Mouse (Mus musculus): ENCODE results near the gene Hcfc2. TPM values are rescaled to one million over a fixed set of nuclear protein-coding genes. Genes with fewer than 3 reads are reported as not detected.

Hcfc2 gene
- 6.3 and 10.6 TPM in 2 replicates for polyA plus RNA-seq (2011; ENCODE audit: insufficient read depth, insufficient read length, low replicate concordance, missing spikeins)

DNA sequence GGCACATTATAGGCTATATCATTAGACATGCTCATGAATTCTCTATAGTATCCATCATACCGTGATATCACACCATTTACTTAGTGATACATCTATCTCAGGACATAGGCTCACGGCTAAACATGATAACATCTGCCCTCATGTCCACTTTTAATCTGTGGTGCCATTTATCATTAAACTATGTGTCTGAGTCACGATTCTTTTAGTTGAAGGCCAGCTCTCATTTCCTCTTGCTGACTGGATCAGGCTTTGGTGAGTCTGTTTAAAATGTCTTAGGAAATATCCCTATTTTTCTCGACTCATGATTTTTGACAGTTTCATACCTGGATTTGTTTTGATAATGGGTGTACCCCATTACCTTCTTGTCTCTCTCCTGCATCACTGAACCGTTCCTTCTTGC is at the start of gene Hcfc2:
Gene Hcfc2, plus strand, starts transcription at position 205 of the 400 bp plus-strand sequence.
- Histone ChIP-seq H3K4me1 (ENCODE audit: control insufficient read depth, insufficient read depth, low read length) (peaks cover 5% of the 10 kb centered on the region; the same call in 1 of the 2 replicates), H3K4me3 (replicated peaks; ENCODE audit: control insufficient read depth, low read depth, low read length) (no peak within 1 kb of the TSS), H3K27ac (ENCODE audit: control insufficient read depth, insufficient read depth, low read depth, low read length, poor library complexity) (peak within 1 kb of the TSS; percentile 30)
- no peak for TF ChIP-seq POLR2A (IDR thresholded peaks at IDR 0.05; ENCODE audit: borderline replicate concordance, control insufficient read depth, low read depth, low read length)
- TF ChIP-seq CTCF (IDR thresholded peaks at IDR 0.05; ENCODE audit: control insufficient read depth, insufficient read depth, low read length), result no peak
- WGBS, result 35% methylated on average over 5 of the region's 5 CpGs

- Histone ChIP-seq H3K4me1 (ENCODE audit: control insufficient read depth, insufficient read depth, low read length) (no peaks in the 10 kb centered on the region; the same call in 1 of the 2 replicates), H3K27ac (ENCODE audit: control insufficient read depth, insufficient read depth, low read depth, low read length, poor library complexity) (peak overlapping the region; percentile 39; the same call in 1 of the 2 replicates), H3K4me3 (replicated peaks; ENCODE audit: control insufficient read depth, low read depth, low read length) (no peak overlapping the region)
- TF ChIP-seq POLR2A (IDR thresholded peaks at IDR 0.05; ENCODE audit: borderline replicate concordance, control insufficient read depth, low read depth, low read length), result no peak
- TF ChIP-seq CTCF (IDR thresholded peaks at IDR 0.05; ENCODE audit: control insufficient read depth, insufficient read depth, low read length), result no peak
- WGBS, result 55% methylated on average over 17 of the region's 17 CpGs
Observed at GRCm38 (mm10) chr10:82647205-82647811, 48.7 kb upstream of the Hcfc2 start.

DNA sequence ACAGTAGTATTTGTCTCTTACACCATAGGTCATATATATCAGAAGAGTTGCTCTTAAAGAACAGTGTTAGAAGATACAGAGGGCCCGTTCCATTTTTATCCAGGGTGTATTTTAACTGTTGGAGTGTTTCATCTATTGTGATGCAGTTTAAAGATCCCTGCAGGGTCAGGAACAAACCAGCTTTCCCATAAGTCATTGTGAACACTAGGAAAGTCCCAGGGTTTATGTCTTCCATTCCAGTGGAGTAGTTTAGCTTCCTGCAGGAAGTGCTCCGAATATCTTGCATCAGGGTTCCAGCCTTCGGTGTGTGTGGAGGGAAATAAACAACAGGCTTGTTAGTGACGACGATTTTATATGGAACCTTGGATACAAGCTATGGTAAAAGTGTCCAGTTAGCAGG is 44.7 kb upstream of the Hcfc2 start:
- Histone ChIP-seq H3K4me3 (replicated peaks; ENCODE audit: control insufficient read depth, low read depth, low read length) (no peak overlapping the region), H3K4me1 (ENCODE audit: control insufficient read depth, insufficient read depth, low read length) (no peaks in the 10 kb centered on the region; the same call in 1 of the 2 replicates), H3K27ac (ENCODE audit: control insufficient read depth, insufficient read depth, low read depth, low read length, poor library complexity) (no peak overlapping the region)
- TF ChIP-seq POLR2A (IDR thresholded peaks at IDR 0.05; ENCODE audit: borderline replicate concordance, control insufficient read depth, low read depth, low read length) (no peak), CTCF (IDR thresholded peaks at IDR 0.05; ENCODE audit: control insufficient read depth, insufficient read depth, low read length) (no peak)
- 84% methylated on average over 5 of the region's 5 CpGs for WGBS

DNA sequence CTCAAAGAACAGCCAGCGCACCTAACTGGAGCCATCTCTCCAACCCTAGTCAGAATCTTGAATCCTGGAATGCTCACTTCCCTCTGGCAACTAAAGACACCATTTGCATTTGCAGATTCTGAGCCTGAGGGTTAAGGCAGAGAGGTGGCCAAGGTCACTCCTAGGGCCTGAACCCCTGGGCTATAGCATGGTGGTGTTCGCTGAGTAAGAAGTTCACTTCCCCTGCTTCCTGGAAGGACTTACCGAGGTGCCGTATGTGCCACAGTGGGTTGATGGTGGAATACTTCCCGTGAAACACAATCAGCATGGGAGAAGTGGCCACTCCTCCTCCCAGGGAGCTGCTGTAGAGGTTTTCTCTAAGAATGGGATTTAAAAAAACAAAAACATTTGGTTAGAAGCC is 43.3 kb upstream of the Hcfc2 start:
- 76% methylated on average over 5 of the region's 5 CpGs for WGBS
- Histone ChIP-seq H3K4me1 (ENCODE audit: control insufficient read depth, insufficient read depth, low read length) (no peaks in the 10 kb centered on the region), H3K27ac (ENCODE audit: control insufficient read depth, insufficient read depth, low read depth, low read length, poor library complexity) (no peak overlapping the region), H3K4me3 (replicated peaks; ENCODE audit: control insufficient read depth, low read depth, low read length) (no peak overlapping the region)
- TF ChIP-seq POLR2A (IDR thresholded peaks at IDR 0.05; ENCODE audit: borderline replicate concordance, control insufficient read depth, low read depth, low read length) (no peak), CTCF (IDR thresholded peaks at IDR 0.05; ENCODE audit: control insufficient read depth, insufficient read depth, low read length) (no peak)

- Histone ChIP-seq H3K4me1 (ENCODE audit: control insufficient read depth, insufficient read depth, low read length) (no peaks in the 10 kb centered on the region), H3K4me3 (replicated peaks; ENCODE audit: control insufficient read depth, low read depth, low read length) (no peak overlapping the region), H3K27ac (ENCODE audit: control insufficient read depth, insufficient read depth, low read depth, low read length, poor library complexity) (no peak overlapping the region)
- TF ChIP-seq CTCF (IDR thresholded peaks at IDR 0.05; ENCODE audit: control insufficient read depth, insufficient read depth, low read length), result no peak
- TF ChIP-seq POLR2A (IDR thresholded peaks at IDR 0.05; ENCODE audit: borderline replicate concordance, control insufficient read depth, low read depth, low read length), result no peak
- WGBS, result 80% methylated on average over 3 of the region's 3 CpGs
Observed at GRCm38 (mm10) chr10:82654581-82654980, 41.4 kb upstream of the Hcfc2 start.

GRCm38 (mm10) chr10:82661820-82662219 is 34.1 kb upstream of the Hcfc2 start:
- TF ChIP-seq POLR2A (IDR thresholded peaks at IDR 0.05; ENCODE audit: borderline replicate concordance, control insufficient read depth, low read depth, low read length) (no peak), CTCF (IDR thresholded peaks at IDR 0.05; ENCODE audit: control insufficient read depth, insufficient read depth, low read length) (no peak)
- no peak overlapping the region for H3K27ac ChIP-seq (ENCODE audit: control insufficient read depth, insufficient read depth, low read depth, low read length, poor library complexity)
- 48% methylated on average over 8 of the region's 8 CpGs for WGBS

GRCm38 (mm10) chr10:82662267-82662990 is 33.5 kb upstream of the Hcfc2 start:
- H3K4me1 ChIP-seq (ENCODE audit: control insufficient read depth, insufficient read depth, low read length), result peaks cover 3% of the 10 kb centered on the region; the same call in 1 of the 2 replicates
- 23% methylated on average over 14 of the region's 14 CpGs for WGBS
- H3K27ac ChIP-seq (ENCODE audit: control insufficient read depth, insufficient read depth, low read depth, low read length, poor library complexity), result no peak overlapping the region
- TF ChIP-seq CTCF (IDR thresholded peaks at IDR 0.05; ENCODE audit: control insufficient read depth, insufficient read depth, low read length), result no peak
- no peak for TF ChIP-seq POLR2A (IDR thresholded peaks at IDR 0.05; ENCODE audit: borderline replicate concordance, control insufficient read depth, low read depth, low read length)
- H3K4me3 ChIP-seq (replicated peaks; ENCODE audit: control insufficient read depth, low read depth, low read length), result no peak overlapping the region

More at GRCm38 (mm10) chr10:82661820-82662219, 34.1 kb upstream of the Hcfc2 start:
- peaks cover 3% of the 10 kb centered on the region; the same call in 1 of the 2 replicates for H3K4me1 ChIP-seq (ENCODE audit: control insufficient read depth, insufficient read depth, low read length)
- H3K4me3 ChIP-seq (replicated peaks; ENCODE audit: control insufficient read depth, low read depth, low read length), result no peak overlapping the region

GRCm38 (mm10) chr10:82663289-82663688 is 32.7 kb upstream of the Hcfc2 start:
- 79% methylated on average over 2 of the region's 2 CpGs for WGBS
- TF ChIP-seq CTCF (IDR thresholded peaks at IDR 0.05; ENCODE audit: control insufficient read depth, insufficient read depth, low read length) (no peak), POLR2A (IDR thresholded peaks at IDR 0.05; ENCODE audit: borderline replicate concordance, control insufficient read depth, low read depth, low read length) (no peak)
- H3K4me3 ChIP-seq (replicated peaks; ENCODE audit: control insufficient read depth, low read depth, low read length), result no peak overlapping the region
- peaks cover 3% of the 10 kb centered on the region; the same call in 1 of the 2 replicates for H3K4me1 ChIP-seq (ENCODE audit: control insufficient read depth, insufficient read depth, low read length)
- H3K27ac ChIP-seq (ENCODE audit: control insufficient read depth, insufficient read depth, low read depth, low read length, poor library complexity), result no peak overlapping the region
